Mouse (Mus musculus): Measurements from ENCODE around the gene Phlpp1.

The Phlpp1 gene

DNA sequence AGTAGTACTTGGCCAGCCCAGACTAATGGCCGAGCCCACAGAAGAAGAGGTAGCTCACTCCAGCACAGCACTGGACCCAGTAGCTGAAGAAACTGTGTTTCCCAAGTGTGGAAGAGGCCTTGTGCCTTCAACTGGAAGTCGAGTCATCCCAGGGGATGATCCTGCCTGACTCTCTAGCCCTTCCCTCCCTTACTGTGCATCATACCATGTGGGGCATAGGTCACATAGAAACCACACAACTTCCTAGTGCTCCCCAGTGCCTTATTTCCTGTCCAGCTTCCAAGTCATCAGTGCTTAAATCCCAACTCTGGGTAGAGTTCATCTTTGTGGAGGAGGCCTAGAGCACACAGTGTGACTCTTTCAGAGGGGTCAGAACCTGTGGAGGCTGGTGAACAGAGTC, 223.1 kb downstream of the Phlpp1 start:
- DNase-seq (ENCODE audit: low spot score) = no peak

DNA sequence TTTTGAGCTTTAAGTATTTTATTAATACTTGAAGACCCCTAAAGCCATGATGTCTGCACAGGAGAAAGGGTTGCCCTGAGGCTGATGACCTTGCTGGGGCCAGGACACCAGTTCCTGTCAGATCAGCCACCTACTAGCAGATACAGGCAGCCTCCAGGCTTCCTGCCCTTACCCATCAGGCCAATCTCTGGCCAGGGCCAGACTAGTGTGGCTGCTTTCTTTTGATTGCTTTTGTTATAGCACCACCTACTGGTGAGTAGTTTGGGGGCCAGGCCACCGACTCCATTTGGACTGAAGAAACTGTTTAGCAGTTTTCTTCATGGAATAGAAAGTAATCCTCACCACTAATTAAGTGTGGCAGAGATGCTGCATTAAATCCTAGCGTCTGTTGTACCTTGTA, 223.9 kb downstream of the Phlpp1 start:
- DNase-seq (ENCODE audit: low spot score) = no peak

DNA sequence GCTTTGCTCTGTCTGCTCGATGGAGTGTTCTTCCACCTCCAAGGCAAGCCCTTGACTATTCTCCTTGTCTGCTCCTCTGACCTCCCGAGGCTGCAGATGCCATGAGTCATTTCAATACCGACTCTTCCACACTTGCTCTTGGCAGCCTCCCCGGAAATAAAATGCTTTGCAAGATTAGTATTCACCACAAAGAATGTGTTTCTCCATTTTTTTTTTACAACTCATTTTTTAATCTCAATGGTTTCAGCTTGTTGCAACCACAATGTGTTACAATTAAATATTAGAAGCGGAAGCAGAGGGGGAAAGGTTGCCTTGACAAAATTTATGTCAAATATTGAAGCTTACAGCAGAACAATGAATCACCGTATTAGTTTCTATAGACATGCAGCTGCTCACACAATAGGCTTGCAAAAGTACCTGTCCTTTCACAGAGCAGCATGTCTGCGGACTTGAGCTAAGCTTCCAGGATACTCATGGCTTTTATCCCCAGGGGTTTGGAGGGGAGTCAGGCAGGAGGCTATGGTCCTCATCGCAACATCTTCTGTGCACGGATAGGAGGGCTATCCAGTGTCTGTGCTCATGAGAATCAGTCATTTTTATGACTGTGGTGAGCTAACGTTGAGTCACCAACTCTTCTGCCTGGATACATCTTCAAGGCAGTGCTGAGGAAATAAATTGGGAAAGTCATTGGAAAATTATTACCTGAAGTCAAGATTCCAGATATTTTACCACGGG, 229.5 kb downstream of the Phlpp1 start:
- no peak for DNase-seq (ENCODE audit: low spot score)

DNA sequence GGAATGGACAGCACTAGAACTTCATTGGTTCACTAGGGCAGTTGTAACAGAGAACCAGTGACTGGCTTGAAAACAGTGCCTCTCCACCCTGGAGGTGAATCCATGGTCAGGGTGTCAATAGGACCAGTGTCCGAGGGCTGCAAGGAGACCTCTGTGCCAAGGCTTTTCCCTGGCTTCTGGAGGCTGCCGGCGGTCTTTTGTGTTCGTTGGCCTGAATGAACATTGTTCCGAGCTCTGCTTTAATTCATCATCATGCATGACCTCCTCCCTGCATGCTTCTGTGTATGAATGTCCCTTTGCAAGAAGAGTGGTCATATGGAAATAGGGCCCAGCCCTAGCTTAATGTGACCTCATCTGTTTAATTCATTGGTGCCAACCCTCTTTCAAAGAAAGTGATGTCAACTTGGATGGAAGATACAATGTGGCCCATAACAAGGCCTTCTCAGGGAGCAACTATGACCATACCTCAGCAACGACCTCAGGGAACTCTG, 231.5 kb downstream of the Phlpp1 start:
- no peak for DNase-seq (ENCODE audit: low spot score)

DNA sequence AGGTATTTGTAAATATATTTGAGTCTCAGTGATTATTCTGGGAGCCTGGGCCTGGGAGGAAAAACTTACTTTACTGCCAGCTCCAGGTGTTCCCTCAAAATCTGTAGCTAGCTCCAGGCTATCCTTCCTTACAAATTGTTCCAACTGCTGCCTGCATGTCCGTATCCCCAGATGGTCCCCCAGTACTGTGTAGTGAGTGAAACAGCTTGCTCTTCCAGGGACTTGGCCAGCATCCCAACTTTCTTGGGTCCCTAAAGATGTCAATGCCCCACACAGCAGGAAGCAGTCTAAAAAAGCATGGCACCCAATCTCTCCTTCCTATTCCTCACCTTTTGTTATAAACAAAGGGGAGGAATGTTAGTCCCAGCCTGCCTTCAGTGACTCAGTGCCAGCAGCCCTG, 235.3 kb downstream of the Phlpp1 start:
- no peak for DNase-seq (ENCODE audit: low spot score)

DNA sequence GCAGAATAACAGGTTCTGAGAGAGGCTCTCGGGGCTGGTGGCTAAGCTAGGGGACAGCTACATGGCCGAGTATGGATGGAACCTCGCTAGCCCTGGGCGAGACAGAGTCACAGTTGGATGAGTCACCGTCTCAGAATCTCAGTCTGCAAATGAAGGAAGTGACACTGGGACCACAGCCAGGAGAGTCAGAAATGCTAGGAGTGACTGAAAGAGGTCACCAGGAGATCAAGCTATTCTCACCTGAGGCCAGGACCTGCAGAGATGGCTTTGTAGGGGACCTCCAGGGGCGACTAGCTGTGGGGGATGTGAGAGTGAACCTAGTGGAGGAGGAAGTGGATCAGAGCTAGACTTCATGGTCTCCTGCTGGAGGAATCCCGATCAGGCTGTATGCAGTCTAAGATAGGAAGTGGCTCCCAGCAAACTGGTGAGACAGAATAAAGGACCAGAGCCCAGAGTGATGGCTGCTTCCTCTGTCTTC, 236.4 kb downstream of the Phlpp1 start:
- no peak for DNase-seq (ENCODE audit: low spot score)

DNA sequence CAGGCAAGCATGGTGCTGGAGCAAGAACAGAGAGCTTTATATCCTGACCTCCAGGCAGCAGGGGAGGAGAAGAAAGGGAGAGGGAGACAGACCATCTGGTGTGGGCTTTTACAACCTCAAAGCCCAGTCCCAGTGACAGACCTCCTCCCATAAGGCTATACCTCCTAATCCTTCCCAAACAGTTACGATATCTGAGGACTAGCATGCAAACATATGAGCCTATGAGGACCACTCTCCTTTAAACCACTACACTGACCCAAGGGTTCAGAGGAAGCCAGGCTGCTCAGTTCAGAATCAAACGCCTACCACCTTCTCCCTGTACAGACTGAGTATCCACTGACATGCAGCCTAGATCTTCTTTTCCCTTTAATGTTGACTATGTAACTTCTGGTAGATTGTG, 239.3 kb downstream of the Phlpp1 start:
- no peak for DNase-seq (ENCODE audit: low spot score)

DNA sequence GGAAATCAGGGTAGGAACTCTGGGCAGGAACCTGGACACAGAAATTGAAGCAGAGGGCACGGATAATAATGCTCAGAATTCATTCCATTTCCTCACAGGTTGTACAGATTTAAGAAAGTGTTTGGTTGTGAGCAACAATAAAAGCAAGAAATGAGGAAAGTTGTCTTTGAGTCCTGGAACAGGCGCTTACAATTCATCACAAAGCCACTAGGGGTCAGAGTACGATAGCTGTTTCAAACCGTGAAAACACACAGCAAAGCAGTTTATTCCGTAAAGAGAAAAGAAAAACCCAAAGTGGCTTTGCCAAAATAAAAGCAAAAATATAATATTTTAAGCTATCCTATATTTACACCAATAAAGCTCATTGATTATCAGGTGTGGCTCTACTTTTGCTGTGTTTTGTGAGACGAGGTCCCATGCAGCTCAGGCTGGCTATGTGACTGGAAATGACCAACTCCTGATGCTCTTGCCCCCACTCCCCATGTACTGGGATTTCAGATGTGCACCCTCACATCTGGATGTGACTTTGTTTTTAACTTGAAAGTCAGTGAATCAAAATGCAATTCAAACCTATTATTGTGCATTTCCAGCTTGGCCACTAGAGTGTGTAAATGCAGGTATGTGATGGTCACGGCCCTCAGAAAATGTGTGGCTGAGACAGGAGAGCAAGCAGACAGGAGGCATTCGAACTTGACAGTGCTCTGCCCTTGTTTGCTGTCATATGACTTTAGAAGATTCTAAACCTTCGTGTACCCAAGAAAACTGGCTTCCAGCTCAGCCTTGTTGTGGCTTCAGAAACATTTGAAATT, 253.8 kb downstream of the Phlpp1 start:
- no peak for DNase-seq (ENCODE audit: low spot score)

DNA sequence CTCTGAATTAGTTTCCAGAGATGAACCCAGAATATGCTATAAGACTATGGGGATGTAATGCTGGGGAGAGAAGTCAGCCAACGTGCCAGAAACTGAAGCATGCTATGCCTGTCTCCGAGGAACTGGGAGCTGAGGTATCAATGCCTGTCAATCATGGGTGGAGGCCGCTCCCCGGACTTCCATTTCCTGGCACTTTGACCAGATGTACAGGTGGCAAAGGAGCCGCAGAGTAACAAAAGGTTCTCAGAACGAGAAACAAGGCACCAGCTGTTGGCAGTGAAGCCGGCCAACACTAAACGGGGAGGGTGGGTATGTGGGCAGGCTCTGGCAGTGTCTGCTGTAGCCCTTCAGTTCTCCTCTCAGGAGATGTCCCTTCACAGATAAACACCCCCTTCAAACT, 256.6 kb downstream of the Phlpp1 start:
- no peak for DNase-seq (ENCODE audit: low spot score)

DNA sequence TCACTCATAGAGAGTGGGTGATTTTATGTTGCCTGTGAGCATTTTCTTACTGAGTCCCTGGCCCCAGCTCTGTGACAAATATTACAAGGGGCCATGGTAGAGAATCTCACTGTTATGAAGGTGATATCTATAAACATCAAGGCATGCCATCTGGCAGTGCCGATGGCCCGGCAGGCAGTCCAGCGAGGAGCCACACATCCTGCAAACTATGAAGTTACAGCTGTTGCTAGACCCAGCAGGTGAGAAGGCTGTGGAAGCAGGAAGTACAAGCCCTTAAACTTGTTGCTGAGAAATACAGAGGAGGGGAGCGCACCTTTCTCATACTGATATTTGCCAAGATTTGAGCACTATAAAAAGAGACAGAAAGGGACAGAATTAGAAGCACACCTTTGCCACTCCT, 257.0 kb downstream of the Phlpp1 start:
- no peak for DNase-seq (ENCODE audit: low spot score)

DNA sequence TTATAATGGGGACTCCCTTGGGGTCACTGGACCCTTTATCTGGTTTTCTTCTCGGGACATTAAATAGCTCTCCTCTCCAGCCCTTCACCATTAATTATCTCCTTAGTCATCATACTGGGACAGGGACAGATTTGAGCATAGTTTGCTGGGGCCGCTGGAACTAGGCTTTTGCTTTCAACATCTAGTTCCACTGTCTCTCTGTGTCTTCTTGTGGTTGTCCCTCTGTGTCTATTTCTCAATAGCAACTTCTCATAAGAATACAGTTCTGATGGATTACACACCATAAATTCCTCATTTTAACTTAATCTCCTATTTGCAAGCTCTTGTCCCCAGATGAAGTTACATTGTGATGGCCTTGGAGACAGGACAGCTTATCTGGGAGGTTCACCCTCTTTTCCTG, 262.0 kb downstream of the Phlpp1 start:
- DNase-seq (ENCODE audit: low spot score) = no peak

All from urinary bladder, postnatal 10 days (tissue).